Mouse (Mus musculus): Measurements from ENCODE around the gene Cenpk.
"Not testable (repeated sequence)": the region's sequence is repeated elsewhere in the genome, so short reads cannot be mapped to it uniquely, and the experiment has no call there.

The Cenpk gene

DNA sequence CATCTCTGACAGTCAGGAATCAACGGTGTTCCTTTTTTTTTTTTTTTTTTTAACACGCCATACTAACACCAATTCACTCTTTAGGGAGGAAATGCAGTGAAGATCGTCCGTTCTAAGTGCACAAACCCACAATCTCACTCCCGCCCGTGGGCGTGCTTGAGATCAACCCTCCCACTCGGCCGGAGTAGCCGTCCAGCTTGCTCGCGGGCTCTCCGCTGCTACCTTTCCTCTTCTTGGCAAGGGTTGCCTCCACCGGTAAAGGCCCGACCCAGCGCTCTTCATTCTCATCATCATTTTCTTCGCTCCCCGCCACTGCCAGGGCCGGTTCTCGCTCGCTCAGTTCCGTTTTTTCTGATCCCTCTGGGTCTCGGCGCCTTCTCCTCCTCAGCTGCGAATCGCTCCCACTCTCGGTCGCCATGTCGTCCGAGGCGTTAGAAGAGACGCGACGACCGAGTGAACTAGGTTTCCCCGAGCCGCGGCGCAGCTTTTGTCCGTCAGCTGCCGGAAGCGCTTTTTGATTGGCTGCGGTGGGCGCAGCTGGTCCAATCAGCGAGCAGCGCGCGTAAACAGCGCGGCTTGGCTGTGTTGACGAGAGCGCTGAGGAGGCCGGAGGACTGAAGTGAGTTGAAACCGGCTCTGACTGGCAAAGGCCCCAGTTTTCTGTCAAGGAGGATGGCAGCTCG, at the start of gene Cenpk, which contains the start of gene Ppwd1:
Cenpk (plus strand) TSS at position 228 of the 683 bp plus-strand sequence.
Ppwd1 (minus strand) TSS at position 460 of the 683 bp plus-strand sequence.
- peak; percentile 96 to 98 for DNase-seq

DNA sequence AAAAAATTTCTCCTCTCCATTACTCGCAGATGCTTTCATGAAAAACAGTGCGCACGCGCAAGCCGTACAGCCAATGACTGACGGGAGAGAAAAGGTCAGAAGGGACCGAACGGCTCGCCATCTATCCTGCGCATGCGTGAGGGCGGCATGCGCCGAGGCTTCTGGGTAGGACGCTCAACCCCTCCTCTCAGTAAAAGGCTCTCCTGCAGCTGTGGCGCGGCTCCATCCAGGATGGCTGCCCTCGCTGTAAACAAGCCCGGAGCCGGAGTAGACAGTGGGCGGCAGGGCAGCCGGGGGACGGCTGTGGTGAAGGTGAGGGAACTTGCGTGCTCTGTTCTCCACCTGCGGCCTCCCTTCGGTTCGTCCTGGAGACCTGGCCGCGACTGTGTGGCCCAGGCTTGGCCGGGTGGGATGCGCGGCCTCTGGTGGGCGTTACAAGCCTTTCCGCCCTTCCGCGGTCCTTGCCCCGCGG, 49.7 kb upstream of the Cenpk start, which contains the start of gene Trim23:
Trim23 (plus strand) TSS at position 148 of the 472 bp plus-strand sequence.
- DNase-seq = peak; percentile 97

DNA sequence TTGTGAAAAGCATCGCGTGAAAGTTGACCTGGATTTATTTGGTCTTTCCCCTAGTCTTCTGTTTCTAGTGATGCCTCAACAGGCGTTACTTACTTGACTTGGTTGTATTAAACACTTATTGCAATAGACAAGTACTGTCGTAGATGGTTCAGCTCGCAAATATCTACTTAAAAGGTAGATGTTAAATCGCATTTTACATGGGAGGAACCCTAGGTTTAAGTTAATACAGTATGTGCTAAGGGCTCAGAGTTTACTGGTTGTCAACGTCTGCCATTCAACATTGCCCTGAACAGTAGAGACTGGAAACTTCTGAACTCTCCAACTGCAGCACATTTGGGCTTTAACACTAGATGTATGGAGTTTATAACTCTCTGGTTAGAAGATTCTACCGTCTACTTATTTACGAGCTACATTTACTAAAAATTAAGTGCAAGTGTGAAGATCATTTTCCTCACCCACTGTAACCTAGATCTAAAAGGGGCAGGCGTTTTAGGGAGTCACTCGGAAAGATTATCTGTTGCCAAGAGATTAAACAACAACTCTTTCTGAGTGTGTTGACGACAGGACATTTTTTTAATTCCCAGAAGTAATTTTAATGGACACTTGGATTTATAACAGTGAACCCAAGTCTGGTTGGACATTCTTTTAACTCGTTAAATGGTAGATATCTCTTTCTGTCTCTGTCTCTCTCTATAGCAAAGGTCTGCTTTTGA, 49.1 kb upstream of the Cenpk start:
- no peak for DNase-seq

DNA sequence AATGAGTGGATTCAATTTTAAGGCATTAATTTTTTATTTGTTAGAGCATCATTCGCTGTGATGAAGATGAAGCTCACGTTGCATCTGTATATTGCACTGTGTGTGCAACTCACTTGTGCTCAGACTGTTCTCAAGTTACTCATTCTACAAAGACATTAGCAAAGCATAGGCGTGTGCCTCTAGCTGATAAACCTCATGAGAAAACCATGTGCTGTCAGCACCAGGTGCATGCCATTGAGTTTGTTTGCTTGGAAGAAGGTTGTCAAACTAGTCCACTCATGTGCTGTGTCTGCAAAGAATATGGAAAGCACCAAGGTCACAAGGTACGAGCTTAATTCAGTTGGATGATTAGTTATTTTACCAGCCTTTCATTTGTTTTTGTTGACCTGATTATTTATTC, 41.1 kb upstream of the Cenpk start:
- no peak for DNase-seq

DNA sequence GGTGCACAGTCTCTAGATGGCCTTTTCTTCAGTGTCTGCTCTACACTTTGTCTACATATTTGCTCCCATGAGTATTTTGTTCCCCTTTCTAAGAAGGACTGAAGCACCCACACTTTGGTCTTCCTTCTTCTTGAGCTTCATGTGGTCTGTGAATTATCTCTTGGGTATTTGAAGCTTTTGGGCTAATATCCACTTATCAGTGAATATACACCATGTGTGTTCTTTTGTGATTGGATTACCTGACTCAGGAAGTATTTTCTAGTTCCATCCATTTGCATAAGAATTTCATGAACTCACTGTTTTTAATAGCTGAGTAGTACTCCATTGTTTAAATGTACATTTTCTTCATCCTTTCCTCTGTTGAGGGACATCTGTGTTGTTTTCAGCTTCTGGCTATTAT, 32.5 kb upstream of the Cenpk start:
- not testable (repeated sequence) for DNase-seq

DNA sequence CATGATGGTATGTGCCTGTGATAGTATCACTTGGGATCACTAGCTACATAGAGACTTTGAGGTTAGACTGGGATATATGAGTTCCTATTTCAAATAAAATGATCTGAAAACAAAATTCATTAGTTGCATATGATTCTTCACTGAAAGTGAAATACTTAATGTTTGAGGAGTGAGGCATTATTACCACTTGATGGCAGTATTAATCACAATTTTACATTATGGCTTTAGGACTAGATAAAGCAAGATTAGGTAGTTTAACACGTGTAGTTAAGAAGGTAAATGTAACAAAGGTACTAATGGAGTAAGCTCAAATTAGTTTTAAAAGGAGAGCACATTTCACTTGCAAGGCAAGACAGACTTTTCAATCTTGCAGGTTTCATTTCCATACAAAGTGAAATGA, 24.1 kb upstream of the Cenpk start:
- no peak for DNase-seq

DNA sequence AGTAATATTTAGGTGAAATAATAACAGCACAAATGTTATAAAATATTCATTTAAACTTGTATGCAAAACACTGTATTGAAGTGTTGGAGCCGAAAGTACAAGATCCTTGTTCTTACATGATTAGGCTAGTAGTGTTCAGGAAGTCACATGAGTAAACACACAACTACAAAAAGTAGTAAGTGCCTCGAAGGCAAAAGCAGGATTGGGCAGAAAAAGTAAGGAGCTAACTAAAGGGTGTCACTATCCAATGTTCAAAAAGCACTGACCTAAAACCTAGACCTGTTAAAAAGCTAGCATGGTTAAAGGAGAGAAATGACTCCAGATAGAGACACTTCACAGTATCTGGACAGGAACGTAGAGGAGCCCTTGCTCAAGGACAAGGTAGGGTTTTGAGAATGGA, 933 bp upstream of the Cenpk start:
- no peak for DNase-seq

DNA sequence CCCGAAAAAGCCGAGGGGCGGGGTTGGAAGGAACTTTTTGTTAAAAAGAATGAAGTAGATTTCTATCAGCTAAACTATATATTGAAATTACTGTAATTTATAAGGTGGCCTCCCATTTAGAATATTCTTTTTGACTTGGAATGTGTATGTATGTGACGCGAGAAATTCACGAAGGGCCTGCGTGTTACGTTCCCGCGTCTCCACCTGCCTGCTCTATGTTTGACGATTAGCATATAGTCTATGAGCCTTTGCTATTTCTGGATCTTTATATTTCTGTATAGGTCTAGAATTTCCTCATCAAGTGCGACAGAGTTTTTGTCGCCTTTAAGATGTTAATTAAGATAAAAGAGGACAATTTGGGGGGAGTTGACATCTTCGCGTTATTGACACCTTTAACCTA, 770 bp downstream of the Cenpk start:
- no peak for DNase-seq

DNA sequence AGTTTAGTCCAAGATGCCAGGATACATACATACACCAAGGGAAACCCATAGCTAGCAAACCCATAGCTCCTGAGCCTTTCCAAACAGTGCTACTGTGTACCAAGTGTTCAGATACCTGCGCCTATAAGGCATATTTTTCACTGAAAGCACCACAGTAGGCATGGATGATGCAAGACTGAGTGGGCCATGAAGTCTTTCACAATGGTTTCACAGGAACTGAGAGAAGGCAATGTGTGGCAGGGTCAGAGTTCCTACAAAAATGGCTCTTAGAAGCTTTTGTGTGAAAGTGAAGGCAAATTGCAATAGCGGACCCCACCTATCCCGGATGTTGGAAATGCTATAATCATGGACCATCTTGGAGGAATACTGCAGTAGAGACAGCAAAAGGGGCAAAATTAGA, 30.6 kb downstream of the Cenpk start:
- no peak for DNase-seq

DNA sequence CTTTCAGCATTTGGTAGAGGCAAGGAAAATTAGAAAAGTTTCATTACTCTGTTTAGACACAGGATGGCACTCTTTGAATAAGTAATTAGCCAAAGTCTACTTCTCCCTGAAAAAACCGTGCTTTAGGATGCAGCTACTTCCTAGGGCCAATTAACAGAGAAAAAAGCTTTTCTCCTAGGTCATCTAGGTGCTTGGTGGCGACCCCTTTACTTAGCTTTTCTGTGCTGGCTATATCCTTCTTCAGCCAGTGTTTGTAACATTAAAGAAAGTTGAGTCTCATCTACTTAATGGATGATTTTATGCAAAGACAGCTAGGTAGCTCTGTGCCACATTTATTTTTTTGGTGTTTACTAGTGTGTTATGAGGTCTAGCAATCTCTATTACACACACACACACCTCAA, 56.6 kb downstream of the Cenpk start:
- peak in 1 of 2 experiments; percentile 32 for DNase-seq

DNA sequence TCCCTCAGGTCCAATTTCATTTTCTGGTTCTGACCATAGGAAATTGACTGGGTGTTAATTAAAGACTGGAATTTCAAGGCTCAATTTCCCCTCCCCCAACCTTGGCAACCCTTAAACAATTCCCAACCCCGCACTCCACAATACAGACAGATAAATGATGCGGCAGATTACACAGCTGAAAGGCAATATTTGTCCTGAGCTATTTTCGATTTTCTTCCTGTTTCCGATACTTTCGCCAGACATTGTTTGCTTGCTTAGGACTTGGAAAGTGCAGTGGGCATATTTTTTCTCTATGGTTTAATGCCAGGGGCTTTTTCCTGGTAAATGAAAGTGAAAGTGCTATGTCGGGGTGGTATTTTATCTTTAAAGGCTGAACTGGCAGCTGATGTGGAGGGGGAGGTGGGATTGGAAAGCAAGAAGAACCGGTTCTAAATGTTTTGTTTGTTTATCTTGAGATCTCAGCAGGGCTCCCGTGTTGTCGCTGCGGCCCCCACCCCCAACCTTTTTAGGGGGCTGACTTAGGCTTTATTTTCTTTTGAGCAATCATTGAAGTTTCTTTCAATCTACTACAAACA, 57.4 kb downstream of the Cenpk start:
- DNase-seq = peak; percentile 14 to 22

DNA sequence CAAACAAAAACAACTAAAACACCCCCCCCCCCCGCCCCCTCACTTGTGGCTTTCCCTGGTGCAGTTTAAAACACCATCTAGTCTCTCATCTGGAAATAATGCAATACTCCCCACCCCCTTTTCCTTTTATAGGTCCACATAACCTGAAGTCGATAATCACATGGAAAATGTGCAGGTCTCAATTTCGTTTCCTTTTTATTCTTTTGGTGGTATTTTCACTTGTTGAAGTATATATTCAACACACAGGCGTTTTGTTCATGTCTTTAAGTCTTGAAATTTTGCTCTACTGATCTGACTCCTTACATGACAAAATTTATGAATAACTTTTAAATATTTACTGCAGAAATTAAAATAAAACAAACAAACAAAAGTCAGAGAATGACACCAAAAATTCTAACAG, 57.9 kb downstream of the Cenpk start:
- no peak for DNase-seq

DNA sequence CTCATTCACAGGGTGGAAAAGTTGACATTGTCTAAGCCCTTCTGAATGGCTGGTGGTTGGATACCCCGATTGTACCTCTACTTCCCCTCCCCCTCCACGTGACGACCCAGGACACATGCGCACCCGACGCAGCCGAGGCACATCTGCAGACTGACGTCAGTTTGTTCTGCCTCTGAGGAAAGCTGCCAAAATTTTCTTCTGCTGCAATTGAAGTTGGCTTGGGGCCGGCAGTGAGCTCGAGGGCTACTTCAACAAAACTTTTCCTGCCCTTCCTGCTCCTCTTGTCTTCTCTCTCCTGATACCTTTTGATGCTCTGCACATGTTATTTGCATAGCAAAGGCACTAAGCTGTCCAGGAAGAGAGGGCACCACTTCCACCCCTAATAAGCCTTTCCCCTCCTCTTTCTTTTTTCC, 58.5 kb downstream of the Cenpk start:
- DNase-seq = peak; percentile 56 to 57

DNA sequence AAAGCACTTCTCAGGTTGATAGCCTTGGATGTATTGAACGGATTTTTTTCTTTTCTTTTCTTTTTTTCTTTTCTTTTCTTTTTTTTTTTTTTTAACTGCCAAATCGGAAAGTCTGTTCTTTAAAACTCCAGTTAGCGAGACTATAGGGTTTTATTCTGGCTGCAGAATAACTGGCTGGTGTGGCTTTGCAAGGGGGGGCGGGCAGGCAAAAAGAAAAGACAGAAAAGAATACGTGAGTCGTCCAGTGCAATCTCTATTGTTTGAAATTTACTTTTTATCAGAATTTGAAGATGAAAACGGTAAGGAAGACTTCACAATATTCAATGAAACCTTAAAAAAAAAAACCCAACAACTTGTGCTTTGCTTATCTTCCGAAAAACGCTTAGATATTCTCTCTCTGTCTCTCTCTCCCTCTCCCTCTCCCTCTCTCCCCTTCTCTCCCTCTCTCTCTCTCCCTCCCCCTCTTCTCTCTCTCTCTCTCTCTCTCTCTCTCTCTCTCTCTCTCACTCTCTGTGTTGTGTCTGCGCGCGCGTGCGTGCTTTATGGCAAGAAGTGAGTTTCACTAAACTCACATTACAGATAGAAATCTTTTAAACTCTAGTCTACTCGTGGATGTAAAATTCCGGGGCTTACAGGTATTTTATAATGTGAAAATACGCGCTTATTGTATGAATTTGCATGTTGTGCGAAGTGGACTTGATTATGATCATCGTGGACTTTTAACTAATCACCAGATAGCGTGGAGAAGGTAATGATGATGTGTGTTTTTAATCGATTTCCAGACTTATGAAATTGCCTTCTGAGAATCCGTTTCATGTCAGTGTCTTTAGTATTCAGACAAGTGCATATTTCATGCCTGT, 59.2 kb downstream of the Cenpk start, which contains the start of gene Adamts6:
Adamts6 (plus strand) TSS at position 470 of the 860 bp plus-strand sequence.
- peak in 1 of 2 experiments; percentile 9 for DNase-seq

DNA sequence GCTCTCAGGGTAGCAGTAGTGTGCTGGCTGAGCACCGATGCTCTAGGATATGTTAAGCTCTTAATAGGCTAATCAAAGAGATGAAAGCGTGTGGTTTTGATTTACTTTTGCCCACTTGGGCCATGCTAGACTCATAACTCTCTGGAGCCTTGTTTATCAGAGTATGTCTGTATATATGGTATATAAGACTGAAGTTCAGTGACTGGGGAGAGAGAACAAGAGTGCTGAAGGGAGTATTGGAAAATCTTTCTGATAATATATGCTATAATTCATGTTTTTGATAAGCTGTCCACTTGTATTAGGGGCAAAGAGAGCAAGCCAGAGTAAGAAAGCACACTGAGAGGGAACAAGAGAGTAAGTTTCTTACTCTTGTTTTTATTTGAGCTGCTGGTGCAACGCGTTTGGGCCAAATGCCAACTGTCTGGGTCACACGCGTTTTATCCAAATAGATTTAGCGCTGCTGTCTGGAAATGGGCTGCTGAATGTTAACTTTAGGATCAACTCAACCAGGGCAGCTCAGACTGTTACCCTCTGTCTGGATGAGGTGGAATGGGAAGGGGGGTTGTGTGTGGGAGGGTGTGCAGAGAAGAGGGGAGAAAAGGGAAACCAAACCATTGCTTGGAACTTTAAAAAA, 59.9 kb downstream of the Cenpk start:
- DNase-seq = peak; percentile 37 to 53

DNA sequence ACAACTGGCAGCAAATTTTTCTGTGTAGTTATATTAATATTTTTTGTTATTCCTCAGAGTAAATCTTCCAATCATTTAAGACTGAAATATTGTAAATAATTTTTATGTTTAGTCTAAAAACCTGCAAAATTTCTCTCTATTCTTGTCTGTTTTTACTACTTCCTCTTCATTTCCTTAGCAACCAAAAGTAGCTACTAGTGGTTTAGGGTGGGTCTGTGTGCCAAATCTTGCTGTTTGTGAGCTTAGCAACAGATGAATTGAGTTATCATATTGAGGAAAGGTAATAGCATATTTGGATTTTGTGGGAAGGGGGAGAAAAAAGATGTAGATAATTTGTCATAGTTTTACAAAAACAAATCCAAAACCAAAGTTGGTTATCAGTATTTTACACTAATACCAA, 60.8 kb downstream of the Cenpk start:
- DNase-seq = no peak

DNA sequence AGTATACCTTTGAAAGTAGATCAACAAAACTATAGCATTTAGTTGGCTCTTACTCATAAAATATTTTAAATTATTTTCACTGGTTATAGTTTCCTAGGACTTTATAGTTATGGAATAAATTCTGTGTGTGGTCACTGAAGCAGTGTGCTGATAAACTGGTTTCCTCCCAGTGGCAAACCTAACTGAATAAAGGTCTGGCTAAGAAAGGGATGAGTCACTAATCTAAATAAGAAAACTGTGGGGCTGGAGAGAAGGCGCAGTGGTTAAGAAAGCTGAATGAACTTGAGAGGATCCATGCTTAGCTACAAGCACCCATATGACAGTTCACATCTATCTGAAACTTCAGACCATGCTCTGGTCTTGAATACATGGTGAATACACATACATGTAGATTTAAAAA, 67.1 kb downstream of the Cenpk start:
- DNase-seq = no peak

Data from cerebellum, postnatal 36 days (tissue).